Mouse (Mus musculus) adrenal gland, postnatal 14 days (tissue): ENCODE measurements around the gene Hoxc9. TPM values are rescaled to one million over a fixed set of nuclear protein-coding genes. Genes with fewer than 3 reads are reported as not detected.

Experiments
- DNase-seq: peaks from one replicate; pipeline ENCODE4 v3.0.0; 2021; ENCODE audit warnings: mixed read lengths
- total RNA-seq: library from RNA; stranded (reverse); gene quantifications from 2 replicates; pipeline ENCODE4 v1.2.3, GENCODE M21; 2021

Gene Hoxc9
- total RNA-seq, 1 experiment from 2014 or later: 2.1 TPM

- no peak for DNase-seq
Measured at GRCm38 (mm10) chr15:102977423-102977974, 1.3 kb downstream of the Hoxc9 start.

GRCm38 (mm10) chr15:102978615-102979515, 2.6 kb downstream of the Hoxc9 start:
- no peak for DNase-seq

- no peak for DNase-seq
Measured at GRCm38 (mm10) chr15:102979936-102980335, 3.7 kb downstream of the Hoxc9 start.

GRCm38 (mm10) chr15:102980352-102980751, 4.1 kb downstream of the Hoxc9 start:
- DNase-seq: no peak

GRCm38 (mm10) chr15:102980912-102981311, 4.7 kb downstream of the Hoxc9 start:
- DNase-seq: no peak

- peak; percentile 66 for DNase-seq
Measured at GRCm38 (mm10) chr15:102981379-102982288, 5.4 kb downstream of the Hoxc9 start.

GRCm38 (mm10) chr15:102983716-102984115, 7.5 kb downstream of the Hoxc9 start:
- DNase-seq: no peak

- no peak for DNase-seq
Measured at GRCm38 (mm10) chr15:102984521-102984920, 8.3 kb downstream of the Hoxc9 start.

- DNase-seq: no peak
Measured at GRCm38 (mm10) chr15:102984925-102985324, 8.7 kb downstream of the Hoxc9 start.

GRCm38 (mm10) chr15:102987124-102987833, 11.0 kb downstream of the Hoxc9 start:
- DNase-seq: peak; percentile 96

- DNase-seq: no peak
Measured at GRCm38 (mm10) chr15:102988078-102988477, 11.8 kb downstream of the Hoxc9 start.

GRCm38 (mm10) chr15:102990461-102991397, 14.5 kb downstream of the Hoxc9 start, which contains the start of gene Hoxc8:
Hoxc8 (plus strand) TSS chr15:102990607.
- peak; percentile 73 for DNase-seq

- no peak for DNase-seq
Measured at GRCm38 (mm10) chr15:102991782-102992181, 15.5 kb downstream of the Hoxc9 start.

- peak; percentile 39 for DNase-seq
Measured at GRCm38 (mm10) chr15:102992206-102992605, 16.0 kb downstream of the Hoxc9 start.

- no peak for DNase-seq
Measured at GRCm38 (mm10) chr15:102992863-102993262, 16.6 kb downstream of the Hoxc9 start.

GRCm38 (mm10) chr15:102996548-102996947, 20.3 kb downstream of the Hoxc9 start:
- DNase-seq: no peak

- no peak for DNase-seq
Measured at GRCm38 (mm10) chr15:102997431-102997830, 21.2 kb downstream of the Hoxc9 start.

- DNase-seq: peak; percentile 58
Measured at GRCm38 (mm10) chr15:102997939-102998355, 21.7 kb downstream of the Hoxc9 start, which contains the start of gene Hoxc6. Hoxc6 (plus strand) TSS chr15:102998257.

GRCm38 (mm10) chr15:102998608-102999182, 22.5 kb downstream of the Hoxc9 start:
- peak; percentile 51 for DNase-seq
